Mouse (Mus musculus) megakaryocyte, embryonic 14.5 days (primary cell): ENCODE results near the gene Vps8.

Experiments used
- FLI1 ChIP-seq: IDR thresholded peaks from 2 replicates; pipeline ENCODE4 v1.6.1; 2012; ENCODE audit warnings: low read length, inconsistent platforms, mixed read lengths
- GATA1 ChIP-seq: IDR thresholded peaks from 3 replicates; pipeline ENCODE4 v1.6.1; 2012; ENCODE audit warnings: mixed read lengths, low read length, inconsistent platforms, borderline replicate concordance

GRCm38 (mm10) chr16:21570786-21571185, 147.9 kb downstream of the Vps8 start:
- TF ChIP-seq GATA1 (no peak), FLI1 (no peak)
